Mouse (Mus musculus): ENCODE results near the gene Unc79. TPM values are rescaled to one million over a fixed set of nuclear protein-coding genes. Genes with fewer than 3 reads are reported as not detected.

Gene Unc79
- 0.45 and 1.3 TPM in 2 replicates for polyA plus RNA-seq (2015; fragmentation: Nextera tagmentation; extraction: Ambion mirVana)

DNA sequence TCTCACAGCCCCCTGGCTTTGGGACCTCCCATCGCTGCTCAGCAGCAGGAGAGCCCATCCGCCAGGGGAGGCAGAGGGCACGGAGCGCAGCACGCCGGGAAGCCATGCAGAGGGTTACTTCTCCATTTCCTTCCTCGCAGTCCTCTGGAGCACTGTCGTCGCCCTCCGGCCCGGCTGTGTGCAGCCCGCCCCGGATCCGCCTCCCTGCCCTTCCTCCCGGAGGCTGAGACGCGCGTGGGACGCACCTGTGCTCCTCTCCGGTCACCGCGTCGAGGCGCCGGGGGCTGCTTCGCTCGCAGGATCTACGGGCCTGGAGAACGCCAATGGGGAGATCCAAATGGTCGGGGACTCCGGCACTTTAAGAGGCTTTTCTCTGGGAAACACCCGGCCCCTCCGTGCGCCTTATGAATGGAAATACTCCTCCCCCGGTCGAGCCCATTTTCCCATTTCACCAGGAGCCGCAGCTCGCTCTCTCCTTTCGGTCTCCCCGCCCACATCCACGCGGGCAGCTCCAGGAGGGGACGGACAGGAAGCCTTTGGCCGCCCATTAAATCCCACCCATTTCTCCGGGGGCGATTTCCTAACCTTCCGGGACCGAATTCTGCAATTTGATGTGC lies at the start of gene Unc79:
TSS of gene Unc79 (plus strand) at position 82 of the 617 bp plus-strand sequence.
- H3K4me3 ChIP-seq (replicated peaks) = peak within 1 kb of the TSS; percentile 51
- ATAC-seq (ENCODE audit: insufficient number of reproducible peaks, low FRiP score, low TSS enrichment, low read depth) = peak; percentile 60
- H3K9me3 ChIP-seq (replicated peaks) = no peaks in the 10 kb centered on the region
- under 1% methylated on average over 48 of the region's 48 CpGs for WGBS
- peaks cover 9% of the 10 kb centered on the region for H3K27me3 ChIP-seq
- H3K36me3 ChIP-seq = no peaks in the 10 kb centered on the region
- H3K4me1 ChIP-seq = peaks cover 15% of the 10 kb centered on the region
- H3K9ac ChIP-seq = no peak within 1 kb of the TSS
- H3K27ac ChIP-seq (replicated peaks) = no peak within 1 kb of the TSS
- H3K4me2 ChIP-seq (replicated peaks) = peak within 1 kb of the TSS; percentile 94

DNA sequence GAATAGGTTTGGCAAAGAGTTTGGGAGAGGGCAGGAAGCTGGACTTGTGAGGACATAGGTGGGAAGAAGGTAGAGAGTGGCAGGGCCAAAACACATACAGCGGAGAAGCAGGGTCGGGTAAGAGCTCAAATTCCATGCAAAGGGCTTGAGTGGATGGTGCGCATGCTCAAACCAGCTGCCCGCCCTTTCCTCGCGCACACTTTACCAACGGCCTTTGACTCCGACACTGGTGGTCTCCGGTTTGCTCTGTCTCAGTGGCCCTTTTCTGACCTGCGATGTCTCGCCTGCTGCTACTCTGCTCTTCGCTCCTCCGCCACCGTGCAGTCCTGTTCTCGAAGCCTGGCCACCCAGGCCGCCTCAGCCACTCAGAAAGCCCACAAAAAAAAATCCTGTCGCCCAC lies 49.6 kb upstream of the Unc79 start, which contains the start of gene Cox8c:
TSS of gene Cox8c (plus strand) at position 226 of the 400 bp plus-strand sequence.
- no peaks in the 10 kb centered on the region for H3K36me3 ChIP-seq
- no peaks in the 10 kb centered on the region for H3K9me3 ChIP-seq (replicated peaks)
- H3K4me2 ChIP-seq (replicated peaks) = no peak within 1 kb of the TSS
- whole genome bisulfite sequencing = 91% methylated on average over 17 of the region's 17 CpGs
- H3K27ac ChIP-seq (replicated peaks) = no peak within 1 kb of the TSS
- no peak for ATAC-seq (ENCODE audit: insufficient number of reproducible peaks, low FRiP score, low TSS enrichment, low read depth)
- no peaks in the 10 kb centered on the region for H3K27me3 ChIP-seq
- H3K4me1 ChIP-seq = no peaks in the 10 kb centered on the region
- H3K4me3 ChIP-seq (replicated peaks) = no peak within 1 kb of the TSS
- no peak within 1 kb of the TSS for H3K9ac ChIP-seq

DNA sequence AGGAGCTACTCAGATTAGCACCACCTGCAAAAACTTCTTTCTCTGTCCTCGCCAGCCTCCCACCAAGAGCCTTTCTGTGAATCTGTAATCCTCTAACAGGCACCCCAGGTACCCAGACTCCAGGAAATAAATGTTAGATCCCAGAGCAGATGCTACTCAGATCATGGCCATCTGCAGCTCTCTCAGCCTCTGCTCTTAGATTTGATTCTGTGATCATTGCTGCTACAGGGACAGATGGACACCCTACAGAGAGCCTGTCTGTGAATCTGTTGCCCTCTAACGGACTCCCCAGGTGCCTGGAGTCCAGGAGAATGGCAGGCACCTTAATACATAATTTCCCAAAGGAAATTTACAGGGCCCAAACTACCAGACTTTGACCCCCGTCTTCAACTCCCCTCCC lies 40.5 kb upstream of the Unc79 start:
- no peak for ATAC-seq (ENCODE audit: insufficient number of reproducible peaks, low FRiP score, low TSS enrichment, low read depth)
- WGBS = 41% methylated on average over 3 of the region's 3 CpGs
- Histone ChIP-seq H3K9ac (no peak overlapping the region), H3K4me3 (replicated peaks) (no peak overlapping the region), H3K27me3 (no peaks in the 10 kb centered on the region), H3K4me1 (no peaks in the 10 kb centered on the region), H3K36me3 (no peaks in the 10 kb centered on the region), H3K27ac (replicated peaks) (no peak overlapping the region), H3K9me3 (replicated peaks) (no peaks in the 10 kb centered on the region), H3K4me2 (replicated peaks) (no peak overlapping the region)

DNA sequence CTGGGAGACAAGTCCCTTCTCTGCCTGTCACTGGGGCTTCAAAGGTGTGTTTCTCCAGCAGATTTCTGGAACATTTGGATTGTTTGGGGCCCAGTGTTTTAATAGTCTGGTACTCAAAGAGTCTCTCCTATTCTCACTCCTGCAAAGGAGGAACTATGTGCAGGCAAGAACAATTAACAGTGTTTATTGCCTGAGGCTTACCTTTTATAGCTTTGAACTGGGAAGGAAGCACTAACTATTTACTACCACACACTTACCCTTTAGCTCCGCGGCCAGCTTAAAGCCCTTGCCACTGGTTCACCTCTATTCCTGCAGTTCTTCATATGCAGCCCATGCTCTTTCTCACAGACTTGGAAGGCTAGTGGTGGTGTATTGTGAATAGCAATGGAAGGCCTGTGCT lies 32.6 kb upstream of the Unc79 start:
- 75% methylated on average over 2 of the region's 2 CpGs for WGBS
- ATAC-seq (ENCODE audit: insufficient number of reproducible peaks, low FRiP score, low TSS enrichment, low read depth) = no peak
- H3K9ac ChIP-seq = no peak overlapping the region

DNA sequence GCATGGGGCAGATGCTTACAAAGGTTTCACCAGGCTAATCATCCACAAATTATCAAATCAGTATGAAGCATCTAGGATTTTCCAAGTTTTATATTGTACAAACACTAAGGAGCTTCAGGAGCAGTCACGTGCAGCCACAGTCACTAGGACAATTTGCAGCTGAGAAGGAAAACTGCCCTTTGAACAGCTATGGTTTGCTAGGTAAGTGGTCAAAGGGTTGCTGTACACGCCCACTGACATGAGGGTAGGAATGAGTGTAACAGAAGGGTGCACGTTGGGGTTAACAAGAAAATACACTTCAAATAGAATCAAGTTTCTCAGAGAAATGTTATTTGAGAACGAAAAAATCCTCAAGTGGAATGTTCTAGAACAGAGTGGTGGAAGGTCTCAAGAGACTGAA lies 18.9 kb upstream of the Unc79 start:
- H3K9me3 ChIP-seq (replicated peaks) = no peaks in the 10 kb centered on the region
- no peak overlapping the region for H3K27ac ChIP-seq (replicated peaks)
- no peaks in the 10 kb centered on the region for H3K36me3 ChIP-seq
- 65% methylated on average over 4 of the region's 4 CpGs for WGBS
- no peaks in the 10 kb centered on the region for H3K4me1 ChIP-seq
- H3K27me3 ChIP-seq = no peaks in the 10 kb centered on the region
- no peak overlapping the region for H3K9ac ChIP-seq
- no peak overlapping the region for H3K4me2 ChIP-seq (replicated peaks)
- ATAC-seq (ENCODE audit: insufficient number of reproducible peaks, low FRiP score, low TSS enrichment, low read depth) = no peak
- H3K4me3 ChIP-seq (replicated peaks) = no peak overlapping the region

More for the DNA sequence above, 32.6 kb upstream of the Unc79 start:
- Histone ChIP-seq H3K4me2 (replicated peaks) (no peak overlapping the region), H3K4me1 (no peaks in the 10 kb centered on the region), H3K27me3 (no peaks in the 10 kb centered on the region), H3K9me3 (replicated peaks) (no peaks in the 10 kb centered on the region), H3K36me3 (no peaks in the 10 kb centered on the region), H3K4me3 (replicated peaks) (no peak overlapping the region), H3K27ac (replicated peaks) (no peak overlapping the region)

DNA sequence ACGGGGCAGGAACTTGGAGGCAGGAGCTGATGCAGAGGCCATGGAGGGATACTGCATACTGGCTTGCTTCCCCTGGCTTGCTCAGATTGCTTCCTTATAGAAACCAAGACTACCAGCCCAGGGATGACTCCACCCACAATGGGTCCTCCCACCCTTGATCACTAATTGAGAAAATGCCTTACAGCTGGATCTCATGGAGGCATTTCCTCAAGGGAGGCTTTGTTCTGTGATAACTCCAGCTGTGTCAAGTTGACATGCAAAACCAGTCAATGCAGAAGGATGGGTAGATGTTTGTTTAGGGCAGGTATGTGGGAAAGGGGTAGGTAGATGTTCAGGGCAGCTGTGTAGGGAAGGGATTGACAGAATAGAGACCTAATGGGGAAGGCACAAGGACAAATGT lies 18.3 kb upstream of the Unc79 start:
- no peak for ATAC-seq (ENCODE audit: insufficient number of reproducible peaks, low FRiP score, low TSS enrichment, low read depth)
- no peaks in the 10 kb centered on the region for H3K9me3 ChIP-seq (replicated peaks)
- no peaks in the 10 kb centered on the region for H3K27me3 ChIP-seq
- H3K36me3 ChIP-seq = no peaks in the 10 kb centered on the region
- 59% methylated on average over 1 of the region's 1 CpGs for WGBS
- H3K4me3 ChIP-seq (replicated peaks) = no peak overlapping the region
- no peak overlapping the region for H3K4me2 ChIP-seq (replicated peaks)
- H3K9ac ChIP-seq = no peak overlapping the region
- no peaks in the 10 kb centered on the region for H3K4me1 ChIP-seq
- H3K27ac ChIP-seq (replicated peaks) = no peak overlapping the region

DNA sequence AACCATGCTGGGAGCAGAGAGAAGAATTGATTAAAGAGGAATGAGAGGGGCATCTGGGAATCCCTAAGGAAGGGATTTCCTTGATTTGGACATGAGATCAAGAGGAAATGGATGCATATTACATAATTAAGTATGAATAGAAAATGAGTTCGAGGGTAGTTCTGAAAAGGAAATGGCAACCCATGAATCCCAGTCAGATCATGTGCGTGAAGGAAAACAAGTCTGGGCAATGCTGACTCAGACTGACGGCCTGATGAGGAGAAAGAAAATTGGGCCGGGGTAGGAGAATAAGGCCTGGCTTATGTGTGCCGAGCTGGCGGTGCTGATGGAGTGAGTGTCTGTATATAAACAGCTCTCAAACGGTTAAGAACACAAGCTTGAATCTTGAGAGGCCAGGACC lies 17.9 kb upstream of the Unc79 start:
- Histone ChIP-seq H3K4me3 (replicated peaks) (no peak overlapping the region), H3K4me2 (replicated peaks) (no peak overlapping the region), H3K27ac (replicated peaks) (no peak overlapping the region), H3K27me3 (no peaks in the 10 kb centered on the region), H3K9me3 (replicated peaks) (no peaks in the 10 kb centered on the region), H3K36me3 (no peaks in the 10 kb centered on the region), H3K4me1 (no peaks in the 10 kb centered on the region), H3K9ac (no peak overlapping the region)
- 79% methylated on average over 7 of the region's 7 CpGs for whole genome bisulfite sequencing
- no peak for ATAC-seq (ENCODE audit: insufficient number of reproducible peaks, low FRiP score, low TSS enrichment, low read depth)

DNA sequence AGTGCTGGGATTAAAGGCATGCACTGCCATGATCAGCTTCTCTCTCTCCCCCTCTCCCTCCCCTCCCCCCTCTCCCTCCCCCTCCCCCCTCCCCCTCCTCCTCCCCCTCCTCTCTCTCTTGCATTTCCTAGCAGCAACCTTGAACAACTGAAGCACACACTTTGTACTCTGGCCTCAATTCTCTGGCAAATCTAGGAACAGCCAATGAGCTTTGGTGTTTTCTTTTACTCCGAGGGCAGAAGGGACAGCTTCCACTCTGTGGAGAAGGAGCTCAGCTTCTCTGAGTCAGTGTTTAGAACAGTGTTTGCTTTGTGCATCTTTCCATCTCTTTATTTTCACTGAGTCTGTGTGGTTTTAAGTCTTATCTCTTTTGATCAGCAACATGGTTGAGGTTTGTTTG lies 12.8 kb upstream of the Unc79 start:
- no peaks in the 10 kb centered on the region for H3K27me3 ChIP-seq
- H3K27ac ChIP-seq (replicated peaks) = no peak overlapping the region
- 10% methylated on average over 1 of the region's 1 CpGs for WGBS
- H3K9me3 ChIP-seq (replicated peaks) = no peaks in the 10 kb centered on the region
- H3K4me3 ChIP-seq (replicated peaks) = no peak overlapping the region
- no peak overlapping the region for H3K9ac ChIP-seq
- H3K36me3 ChIP-seq = no peaks in the 10 kb centered on the region
- 0 out of 2 replicates have a peak, but pooled peaks cover 2% of the 10 kb centered on the region for H3K4me1 ChIP-seq
- no peak for ATAC-seq (ENCODE audit: insufficient number of reproducible peaks, low FRiP score, low TSS enrichment, low read depth)
- no peak overlapping the region for H3K4me2 ChIP-seq (replicated peaks)

DNA sequence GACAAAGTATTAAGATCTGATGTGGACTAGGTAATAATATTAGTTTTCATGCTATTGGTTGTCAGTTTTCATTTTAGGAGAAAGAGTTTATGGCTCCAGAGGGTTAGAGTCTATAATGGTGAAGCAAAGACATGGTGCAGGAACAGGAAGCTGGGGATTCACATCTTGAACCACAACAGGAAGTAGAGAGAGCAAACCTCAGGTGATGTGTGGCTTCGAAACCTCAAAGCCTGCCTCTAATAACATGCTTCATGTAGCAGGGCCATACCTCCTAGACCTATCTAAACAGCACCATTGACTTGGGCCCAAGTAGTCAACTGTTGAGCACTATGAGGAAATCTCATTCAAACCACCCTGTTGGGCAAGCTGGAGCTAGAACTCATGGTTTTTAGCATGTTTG lies 3.1 kb upstream of the Unc79 start:
- peaks cover 15% of the 10 kb centered on the region for H3K4me1 ChIP-seq
- no peak overlapping the region for H3K4me3 ChIP-seq (replicated peaks)
- no peak overlapping the region for H3K9ac ChIP-seq
- no peak overlapping the region for H3K4me2 ChIP-seq (replicated peaks)
- no peak for ATAC-seq (ENCODE audit: insufficient number of reproducible peaks, low FRiP score, low TSS enrichment, low read depth)
- no peaks in the 10 kb centered on the region for H3K9me3 ChIP-seq (replicated peaks)
- WGBS = 87% methylated on average over 1 of the region's 1 CpGs
- no peak overlapping the region for H3K27ac ChIP-seq (replicated peaks)
- peaks cover 9% of the 10 kb centered on the region for H3K27me3 ChIP-seq
- H3K36me3 ChIP-seq = no peaks in the 10 kb centered on the region

DNA sequence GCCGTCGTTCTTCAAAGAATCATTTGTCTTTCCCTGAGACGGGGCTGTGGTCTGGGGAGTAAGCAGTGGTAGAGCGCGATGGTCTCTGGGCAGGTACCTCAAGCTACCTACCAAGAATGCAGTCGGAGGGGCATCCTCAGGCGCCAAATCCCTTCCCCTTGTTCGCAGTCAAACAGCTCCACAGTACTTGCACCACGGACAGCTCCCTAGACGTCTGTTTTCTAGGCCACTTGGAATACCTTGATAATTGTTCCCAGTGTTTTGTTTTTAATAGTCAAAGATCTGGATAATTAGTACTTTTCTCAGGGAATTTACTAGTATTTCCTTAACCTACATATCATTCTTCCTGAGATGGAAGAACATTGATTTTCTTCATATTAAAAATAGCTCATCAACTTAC lies 833 bp upstream of the Unc79 start:
- 26% methylated on average over 10 of the region's 10 CpGs for WGBS
- no peak overlapping the region for H3K4me2 ChIP-seq (replicated peaks)

DNA sequence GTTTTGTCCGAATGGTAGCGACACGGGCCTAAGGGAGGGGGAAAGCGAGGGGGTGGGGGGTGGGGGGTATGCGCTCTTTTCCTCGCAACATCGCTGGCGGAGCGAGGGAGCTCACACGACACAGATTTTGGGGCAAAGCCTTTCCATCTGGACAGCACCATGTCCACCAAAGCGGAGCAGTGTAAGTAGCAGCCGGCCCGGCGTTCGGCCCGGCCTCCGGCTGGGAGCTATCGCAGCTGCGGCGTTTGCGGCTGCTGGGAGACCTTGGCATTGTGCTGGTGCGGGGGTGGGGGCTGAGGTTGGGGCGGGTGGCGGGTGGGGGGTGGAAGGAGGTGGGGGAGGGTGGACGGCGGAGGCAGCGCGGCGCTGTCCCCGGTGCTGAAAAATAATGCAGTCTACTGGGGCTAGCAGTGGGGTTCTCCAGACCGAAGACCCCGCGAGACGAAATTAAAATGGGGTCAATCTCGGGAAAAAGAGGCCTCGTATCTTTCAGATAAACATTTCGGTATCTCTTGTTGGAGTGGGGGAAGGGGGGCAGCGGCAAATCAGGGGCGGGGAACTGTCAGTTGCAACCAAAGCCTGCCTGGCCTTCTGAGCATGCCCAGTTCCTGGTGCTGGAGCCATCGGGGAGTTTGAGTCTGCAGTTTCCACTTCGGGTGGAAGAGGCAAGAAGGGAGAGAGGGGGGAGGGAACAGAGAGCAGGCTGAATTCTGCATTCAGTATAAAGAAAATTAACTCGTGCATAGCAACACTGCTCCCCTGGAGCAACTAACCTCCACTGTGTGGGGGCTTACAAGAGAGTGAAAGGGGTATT lies 943 bp downstream of the Unc79 start:
- Histone ChIP-seq H3K4me2 (replicated peaks) (peak overlapping the region; percentile 94), H3K4me3 (replicated peaks) (peak overlapping the region; percentile 51), H3K27ac (replicated peaks) (no peak overlapping the region), H3K9me3 (replicated peaks) (no peaks in the 10 kb centered on the region), H3K36me3 (no peaks in the 10 kb centered on the region), H3K9ac (no peak overlapping the region), H3K27me3 (peaks cover 9% of the 10 kb centered on the region), H3K4me1 (peaks cover 15% of the 10 kb centered on the region)
- 2% methylated on average over 41 of the region's 42 CpGs for WGBS
- ATAC-seq (ENCODE audit: insufficient number of reproducible peaks, low FRiP score, low TSS enrichment, low read depth) = peak; percentile 65

More for the DNA sequence above, 833 bp upstream of the Unc79 start:
- no peak overlapping the region for H3K27ac ChIP-seq (replicated peaks)
- H3K27me3 ChIP-seq = peaks cover 9% of the 10 kb centered on the region
- no peak overlapping the region for H3K9ac ChIP-seq
- H3K4me1 ChIP-seq = peaks cover 15% of the 10 kb centered on the region
- H3K36me3 ChIP-seq = no peaks in the 10 kb centered on the region
- no peaks in the 10 kb centered on the region for H3K9me3 ChIP-seq (replicated peaks)
- no peak for ATAC-seq (ENCODE audit: insufficient number of reproducible peaks, low FRiP score, low TSS enrichment, low read depth)
- no peak overlapping the region for H3K4me3 ChIP-seq (replicated peaks)
